8 mouse cellular contexts compared by ENCODE assay signal in the genomic region with DNA sequence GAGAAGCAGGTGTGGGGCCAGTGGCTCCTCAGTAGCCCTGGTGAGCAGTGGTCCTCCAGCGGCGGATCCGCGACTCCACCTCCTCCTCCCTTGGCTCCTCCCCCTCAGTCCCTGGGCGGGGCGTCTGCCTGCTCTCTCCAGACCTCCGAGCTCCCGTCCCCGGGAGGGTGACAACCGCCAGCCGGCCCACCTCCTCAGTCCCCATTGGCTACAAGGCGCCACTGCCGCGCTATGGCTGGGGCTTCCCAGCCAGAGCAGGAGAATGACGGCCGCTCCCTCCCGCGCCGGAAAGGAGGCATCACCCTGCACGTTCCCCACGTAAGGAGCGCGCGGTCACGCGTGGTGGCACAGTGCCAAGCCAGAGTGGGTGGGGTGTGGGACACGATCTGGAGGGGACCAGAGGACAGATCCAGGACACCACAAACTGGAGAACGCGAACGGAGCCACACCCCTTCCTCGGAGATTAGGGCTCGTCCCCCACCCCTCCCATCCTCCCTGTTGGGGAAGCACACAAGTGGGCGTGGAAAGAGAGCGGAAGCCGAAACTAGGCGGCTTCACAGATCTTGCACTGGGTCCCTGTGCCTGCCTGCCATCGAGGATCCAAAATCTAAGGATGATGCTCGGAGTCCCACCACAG. TPM values are rescaled to one million over a fixed set of nuclear protein-coding genes. Genes with fewer than 3 reads are reported as not detected.
DNase-seq lines count a peak whose midpoint lies in the region; ATAC-seq lines count a peak whose summit lies in the region.

No protein-coding gene starts in this region.

- peaks cover 18% of the 10 kb centered on the region for H3K4me1 ChIP-seq in hindbrain, embryonic 14.5 days (replicated peaks; ENCODE audit: control insufficient read depth, insufficient read depth, low read length)

- H3K36me3 ChIP-seq in hindbrain, embryonic 14.5 days (replicated peaks; ENCODE audit: control insufficient read depth, insufficient read depth) = no peaks in the 10 kb centered on the region

- peak overlapping the region; percentile 82 for H3K9ac ChIP-seq in hindbrain, embryonic 14.5 days

- under 1% methylated on average over 38 of the region's 38 CpGs for WGBS in hindbrain, embryonic 14.5 days

- H3K4me2 ChIP-seq in hindbrain, embryonic 14.5 days (replicated peaks) = peak overlapping the region; percentile 60

- peak overlapping the region; percentile 82 for H3K27ac ChIP-seq in hindbrain, embryonic 14.5 days

- peak overlapping the region; percentile 66 for H3K4me3 ChIP-seq in hindbrain, embryonic 14.5 days (replicated peaks; ENCODE audit: low read length)

- H3K27me3 ChIP-seq in hindbrain, embryonic 14.5 days (ENCODE audit: control insufficient read depth, insufficient read depth, low read length) = no peaks in the 10 kb centered on the region

- no peaks in the 10 kb centered on the region for H3K9me3 ChIP-seq in hindbrain, embryonic 14.5 days (ENCODE audit: control insufficient read depth, low read length)

- ATAC-seq in hindbrain, embryonic 14.5 days (ENCODE audit: low FRiP score) = peak; percentile 97

- DNase-seq in NIH3T3 (ENCODE audit: low read depth) = peak; percentile 96
- DNase-seq in cerebellum, postnatal 10 days = peak; percentile 97 to 99
- peak; percentile 97 for DNase-seq in frontal cortex, postnatal 14 days (ENCODE audit: low spot score in 2 of 2)
- peak; percentile 88 for DNase-seq in hindbrain, embryonic 14.5 days (ENCODE audit: low spot score)
- peak; percentile 97 to 98 for DNase-seq in layer of hippocampus, postnatal 36 days
- DNase-seq in lung, postnatal 36 days = peak; percentile 98
- DNase-seq in retina, postnatal 1 day = peak; percentile 98
- peak; percentile 97 to 99 for DNase-seq in urinary bladder, adult 18-20 months (ENCODE audit: low spot score in 2 of 2)

RNA-seq across cellular contexts. Expression of a gene that starts 39.5 kb away (rescaled TPM):
- polyA plus RNA-seq in hindbrain, embryonic 14.5 days (2014; fragmentation: Nextera tagmentation; extraction: Ambion mirVana) = 89.9 and 105 TPM in 2 replicates
- 100 to 1,000 TPM; 287 to 297 TPM for total RNA-seq in layer of hippocampus, postnatal 36 days (2021)

Comparison
In these comparisons a context has a peak if more than half of its experiments do, and no peak if none do; other contexts are left out.
1. Peak in every context shown above with its lines: DNase-seq, ATAC-seq, H3K4me3 ChIP-seq and H3K27ac ChIP-seq.